Mouse (Mus musculus) olfactory bulb, adult 2 months (tissue): Measurements from ENCODE around the gene Tprn. TPM values are rescaled to one million over a fixed set of nuclear protein-coding genes. Genes with fewer than 3 reads are reported as not detected.
A peak's percentile ranks its signal among the peaks of the same experiment; 100 is the strongest.

Experiments
- H3K27ac ChIP-seq: fragments of 200-500 bp; 2 replicates; pipeline ENCODE4 v1.5.1; 2012; ENCODE audit warnings: low read depth, low read length; ENCODE audit not compliant: insufficient read depth
- H3K4me1 ChIP-seq: fragments of 200-500 bp; 2 replicates; pipeline ENCODE4 v1.6.1; 2012; ENCODE audit warnings: low read length; ENCODE audit not compliant: control insufficient read depth, insufficient read depth
- H3K4me3 ChIP-seq: fragments of 200-500 bp; 2 replicates; pipeline ENCODE4 v1.5.1; 2012; ENCODE audit warnings: mild to moderate bottlenecking, low read depth, low read length, moderate library complexity; ENCODE audit not compliant: insufficient read depth
- CTCF ChIP-seq: fragments of 200-500 bp; IDR thresholded peaks from 2 replicates; pipeline ENCODE4 v1.5.1; 2012; ENCODE audit warnings: low read depth, mild to moderate bottlenecking, low read length, moderate library complexity; ENCODE audit not compliant: insufficient read depth
- POLR2A ChIP-seq: fragments of 200-500 bp; IDR thresholded peaks from 2 replicates; pipeline ENCODE4 v1.6.1; 2012; ENCODE audit warnings: mild to moderate bottlenecking, low read depth, low read length, moderate library complexity; ENCODE audit not compliant: insufficient read depth
- WGBS: fragments of 180-500 bp; shearing (Covaris S2); methylation state at CpG from one replicate; pipeline ENCODE4 v1.1.7; 2018; 5-methylcytosine and 5-hydroxymethylcytosine counted together
- polyA plus RNA-seq: library from polyadenylated mRNA; stranded (reverse); fragments of >200 nt; gene quantifications from 2 replicates; pipeline ENCODE4 v1.2.4, GENCODE M21; 2012; ENCODE audit warnings: low replicate concordance; ENCODE audit not compliant: missing spikeins, insufficient read depth, insufficient read length

Gene Tprn
- polyA plus RNA-seq, 1 experiment: not detected

DNA sequence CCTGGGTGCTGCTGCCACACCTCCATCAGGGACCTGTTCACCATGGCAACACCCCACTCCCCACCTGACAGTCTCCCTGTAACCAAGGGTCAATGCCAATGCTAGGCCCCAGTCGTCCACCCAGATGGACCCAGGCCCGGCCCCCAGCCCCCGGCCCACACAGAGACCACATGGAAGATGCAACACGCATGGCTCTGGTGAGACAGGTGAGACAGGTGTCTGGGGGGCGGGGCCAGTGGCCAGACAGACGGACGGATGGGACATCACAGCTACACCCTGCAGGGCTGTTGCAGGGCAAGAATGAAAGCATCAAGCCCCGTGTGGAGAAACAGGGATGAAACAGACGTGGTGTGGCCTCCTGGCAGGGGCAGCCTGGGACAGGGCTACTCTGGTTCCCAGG is 31.3 kb downstream of the Tprn start:
- Histone ChIP-seq H3K27ac (no peak overlapping the region), H3K4me3 (no peak overlapping the region), H3K4me1 (peaks cover 75% of the 10 kb centered on the region)
- WGBS: 67% methylated on average over 9 of the region's 9 CpGs
- TF ChIP-seq CTCF (no peak), POLR2A (no peak)

DNA sequence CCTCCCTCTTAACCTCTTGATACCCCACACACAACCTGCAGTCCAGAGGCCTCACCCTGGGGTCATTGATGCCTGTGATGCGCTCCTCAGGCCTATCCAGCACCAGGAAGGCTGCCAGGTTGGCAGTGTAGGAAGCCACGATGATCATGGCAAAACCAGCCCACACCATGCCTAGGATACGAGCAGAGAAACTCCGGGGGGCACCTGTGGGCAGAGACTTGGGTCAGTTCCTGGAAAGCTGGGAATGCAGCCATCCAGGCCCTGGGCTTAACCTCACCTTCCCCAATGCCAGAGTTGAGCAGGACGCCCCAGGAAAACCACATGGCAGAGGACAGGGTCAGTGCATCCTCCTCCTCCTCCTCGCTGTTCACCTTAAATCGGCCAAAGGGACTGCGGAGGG is 34.7 kb downstream of the Tprn start:
- Histone ChIP-seq H3K4me1 (peaks cover 41% of the 10 kb centered on the region), H3K27ac (no peak overlapping the region), H3K4me3 (no peak overlapping the region)
- TF ChIP-seq CTCF: no peak
- 67% methylated on average over 8 of the region's 8 CpGs for WGBS

DNA sequence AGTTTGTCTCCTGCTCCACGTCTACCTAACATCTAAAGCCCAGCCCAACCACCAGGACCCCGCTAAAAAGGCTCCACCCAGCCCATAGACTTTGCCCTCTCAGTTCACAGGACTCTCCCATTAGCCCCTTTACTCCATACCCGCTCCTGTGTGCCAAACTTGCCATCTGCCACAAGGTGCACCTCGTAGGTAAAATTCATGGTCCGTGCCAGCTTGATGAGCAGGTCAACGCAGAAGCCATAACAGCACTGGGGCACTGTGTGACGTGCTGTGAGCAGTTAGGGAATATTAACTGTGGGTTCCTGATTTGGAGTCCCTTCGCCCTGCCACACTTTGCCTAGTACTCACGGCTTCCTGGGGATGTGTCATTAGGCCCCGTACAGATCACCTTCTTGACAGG is 35.6 kb downstream of the Tprn start:
- no peak overlapping the region for H3K27ac ChIP-seq
- WGBS: 79% methylated on average over 10 of the region's 10 CpGs
- H3K4me3 ChIP-seq: no peak overlapping the region
- H3K4me1 ChIP-seq: peaks cover 32% of the 10 kb centered on the region
- TF ChIP-seq POLR2A (no peak), CTCF (no peak)

DNA sequence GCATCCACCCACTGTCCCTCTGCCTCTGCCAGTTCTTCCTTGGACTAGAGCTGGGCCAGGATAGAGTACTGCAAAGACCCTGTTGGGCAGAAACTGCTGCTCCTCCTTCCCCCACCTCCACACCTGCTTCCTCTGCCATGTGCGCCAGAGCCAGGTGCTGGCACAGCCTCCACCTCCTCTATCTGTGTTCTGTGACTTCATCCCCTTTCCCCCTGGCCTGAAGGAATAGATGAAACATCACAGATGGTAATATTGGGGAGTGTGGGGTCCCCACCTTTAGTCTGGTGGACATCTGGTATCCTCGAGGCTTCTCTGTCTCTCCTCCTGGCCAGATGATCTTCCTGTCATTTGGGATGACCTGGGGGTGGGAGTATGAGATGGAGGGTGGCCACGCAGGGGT is 41.0 kb downstream of the Tprn start:
- Histone ChIP-seq H3K4me1 (peaks cover 9% of the 10 kb centered on the region), H3K4me3 (no peak overlapping the region), H3K27ac (no peak overlapping the region)
- WGBS: 74% methylated on average over 3 of the region's 3 CpGs
- TF ChIP-seq POLR2A (no peak), CTCF (no peak)

DNA sequence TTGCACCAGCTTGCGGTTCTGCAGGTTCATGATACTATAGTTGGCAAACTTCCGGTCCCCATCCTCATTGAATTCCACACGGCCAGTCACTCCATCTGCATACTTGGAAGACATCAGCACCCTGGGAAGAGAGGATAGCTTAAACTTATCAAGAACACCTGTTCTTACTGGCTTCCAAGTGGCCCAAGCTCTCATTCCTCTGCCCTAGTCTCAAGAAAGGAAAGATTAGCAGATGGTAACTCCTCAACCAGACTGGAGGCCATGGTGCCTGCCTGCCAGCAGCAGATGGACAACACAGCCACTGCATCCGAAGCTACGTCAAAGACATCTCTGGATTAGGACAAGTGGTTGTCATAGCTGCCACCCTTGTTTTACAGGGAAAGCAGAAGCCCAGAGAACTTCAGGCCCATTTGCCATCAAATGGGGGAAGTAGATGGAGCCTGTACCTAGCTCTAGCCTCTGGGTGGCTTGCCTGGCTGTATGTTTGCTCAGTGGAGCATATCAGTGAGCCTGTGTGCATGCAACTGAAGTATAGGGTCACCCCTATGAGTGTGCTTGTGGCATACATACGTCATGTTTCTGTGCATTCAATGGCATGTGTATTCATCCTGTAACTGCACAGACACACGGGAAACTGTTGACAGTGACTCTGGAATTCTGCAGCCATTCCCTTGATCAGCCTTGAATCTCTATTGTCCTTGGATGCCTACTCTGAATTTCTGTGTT is 41.7 kb downstream of the Tprn start:
- 66% methylated on average over 7 of the region's 7 CpGs for WGBS
- TF ChIP-seq CTCF (no peak), POLR2A (no peak)
- Histone ChIP-seq H3K27ac (no peak overlapping the region), H3K4me1 (peaks cover 9% of the 10 kb centered on the region), H3K4me3 (no peak overlapping the region)

DNA sequence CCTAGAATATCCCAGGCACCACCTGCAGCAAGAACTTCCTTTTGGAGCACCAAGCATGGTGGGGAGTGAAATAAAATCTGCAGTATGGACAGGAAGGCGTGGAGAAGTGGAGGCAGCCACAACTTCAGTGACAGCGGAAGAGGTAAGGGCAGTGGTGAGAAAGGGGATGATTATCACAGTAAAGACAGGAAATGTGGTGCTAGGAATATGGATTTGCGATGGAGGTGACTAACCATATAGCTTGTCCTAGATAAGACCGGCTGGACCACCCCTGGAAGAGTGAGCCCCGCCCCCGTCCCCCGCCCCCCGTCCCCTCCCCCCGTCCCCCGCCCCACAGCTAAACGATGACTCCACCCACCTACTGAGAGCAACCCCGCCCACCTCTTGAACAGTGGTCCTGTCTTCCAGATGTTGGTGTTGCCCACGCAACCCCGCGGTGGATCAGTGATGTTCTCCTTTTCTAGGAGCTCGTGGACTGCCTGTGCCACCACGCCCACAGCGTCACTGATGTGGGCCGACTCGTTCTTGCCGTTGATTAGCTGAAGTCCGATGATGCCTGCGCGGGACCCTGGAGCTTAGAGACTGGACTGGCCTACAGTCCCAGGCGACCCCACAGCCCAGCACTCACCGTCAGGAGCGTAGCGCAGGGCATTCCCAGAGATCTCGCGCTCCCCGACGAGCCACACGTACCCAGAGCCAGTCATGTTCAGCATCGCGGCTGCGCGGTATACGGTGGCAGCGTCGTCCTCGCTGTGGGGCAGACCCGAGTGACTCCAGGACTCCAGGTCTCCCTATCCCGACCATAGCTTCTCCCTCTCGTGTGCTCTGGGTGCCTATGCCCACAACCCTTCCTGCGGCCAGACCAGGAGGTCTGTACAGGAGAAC is 42.5 kb downstream of the Tprn start:
- Histone ChIP-seq H3K27ac (no peak overlapping the region), H3K4me3 (peak overlapping the region; percentile 19), H3K4me1 (peaks cover 9% of the 10 kb centered on the region)
- TF ChIP-seq POLR2A (no peak), CTCF (no peak)
- WGBS: 8% methylated on average over 45 of the region's 45 CpGs

DNA sequence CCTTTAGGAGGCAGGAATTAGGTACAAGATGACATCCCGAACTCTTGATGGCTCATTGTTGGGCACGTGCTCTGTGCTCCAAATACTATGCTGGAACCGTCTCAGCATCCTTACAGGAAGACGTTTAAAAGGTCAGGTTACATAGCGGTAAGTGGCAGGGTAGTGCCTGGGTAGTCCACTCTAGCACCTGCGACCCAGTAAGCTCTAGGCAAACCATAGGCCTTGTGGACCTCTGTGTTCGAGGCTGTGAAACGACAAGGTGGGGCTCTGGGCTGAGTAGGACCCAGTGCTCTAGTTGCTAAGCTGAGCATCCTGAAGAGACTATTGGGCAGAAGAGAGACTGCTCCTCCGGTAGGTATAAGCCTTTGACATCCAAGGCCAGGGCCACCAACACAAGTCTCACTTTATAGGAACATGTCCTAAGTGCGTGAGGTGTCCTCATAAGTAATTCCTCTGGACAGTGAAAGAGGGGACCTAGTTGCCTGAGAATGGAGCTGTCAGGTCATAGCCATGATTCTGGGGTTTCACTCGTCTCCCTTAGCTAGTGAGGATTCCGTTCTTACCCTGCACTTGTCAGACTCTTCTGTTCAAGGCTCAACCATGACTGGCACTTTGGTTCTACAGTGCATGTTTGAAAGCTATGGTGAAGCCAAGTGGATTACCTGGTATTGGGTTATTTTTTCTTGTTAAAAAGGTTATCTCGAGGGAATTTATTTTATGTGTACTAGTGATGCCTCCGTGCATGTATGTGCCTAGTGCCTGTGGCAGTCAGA is 43.4 kb downstream of the Tprn start:
- Histone ChIP-seq H3K4me1 (peaks cover 13% of the 10 kb centered on the region), H3K27ac (no peak overlapping the region), H3K4me3 (no peak overlapping the region)
- WGBS: 46% methylated on average over 14 of the region's 14 CpGs
- TF ChIP-seq POLR2A (no peak), CTCF (no peak)

DNA sequence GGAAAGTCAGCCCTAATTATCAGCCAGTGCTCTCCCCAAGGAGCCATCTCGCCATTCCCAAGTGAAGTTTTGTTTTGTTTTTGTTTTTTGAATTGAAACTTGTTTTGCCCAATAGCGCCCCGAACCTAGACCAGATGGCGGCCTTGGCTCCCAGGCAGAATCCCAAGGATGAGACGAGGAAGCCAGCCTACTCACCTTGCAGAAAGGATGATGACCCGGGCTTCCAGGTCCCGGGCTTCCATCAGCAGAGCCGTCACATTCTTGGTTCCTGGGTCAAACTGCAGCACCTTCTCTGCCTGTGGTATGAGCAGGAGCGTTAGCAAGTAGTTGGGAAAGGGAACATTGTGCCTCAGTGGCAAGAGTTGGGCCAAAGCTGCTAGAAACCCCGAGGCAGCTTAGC is 47.8 kb downstream of the Tprn start:
- peaks cover 36% of the 10 kb centered on the region for H3K4me1 ChIP-seq
- TF ChIP-seq POLR2A (no peak), CTCF (no peak)
- no peak overlapping the region for H3K4me3 ChIP-seq
- H3K27ac ChIP-seq: no peak overlapping the region
- WGBS: 55% methylated on average over 10 of the region's 10 CpGs

DNA sequence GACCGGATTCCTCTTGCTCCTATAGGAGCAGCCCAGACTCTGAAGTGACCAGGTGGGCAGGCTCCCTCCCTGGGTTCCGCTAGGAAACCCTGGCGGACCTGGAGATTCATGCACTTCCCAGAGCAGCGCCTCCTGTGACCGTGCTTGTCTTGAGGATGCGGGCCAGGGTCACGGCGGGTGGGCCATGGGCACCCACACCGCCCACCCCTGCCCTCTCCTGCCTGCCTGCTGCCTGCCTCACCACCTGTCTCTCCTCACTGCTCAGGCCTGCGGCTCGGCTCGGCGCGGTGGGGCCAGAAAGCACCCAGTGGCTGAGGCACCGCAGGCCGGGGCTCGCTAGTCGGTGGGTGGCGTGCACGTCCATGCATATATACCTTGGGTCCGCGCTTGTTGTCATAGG is 48.6 kb downstream of the Tprn start:
- peaks cover 31% of the 10 kb centered on the region for H3K4me1 ChIP-seq
- 18% methylated on average over 22 of the region's 22 CpGs for WGBS
- TF ChIP-seq POLR2A (no peak), CTCF (no peak)
- H3K4me3 ChIP-seq: no peak overlapping the region
- H3K27ac ChIP-seq: no peak overlapping the region

DNA sequence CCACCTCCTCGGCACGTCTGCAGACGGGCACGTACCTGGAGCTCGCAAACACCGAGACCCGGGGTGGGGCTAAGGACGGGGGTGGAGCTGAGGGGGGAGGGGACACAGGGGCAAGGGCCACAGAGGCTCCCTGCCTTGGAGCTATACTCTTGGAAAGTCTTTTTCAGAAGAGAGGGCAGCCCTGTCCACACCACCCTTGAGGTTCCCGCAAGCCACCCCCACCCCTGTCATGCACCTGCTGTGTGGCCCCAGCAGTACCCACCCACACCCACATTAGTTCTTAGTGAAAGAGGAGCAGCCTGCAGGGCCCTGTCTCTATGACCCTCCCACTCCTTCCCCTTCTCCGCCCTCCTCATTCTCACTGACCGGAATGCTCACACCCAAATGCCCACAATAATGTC is 49.1 kb downstream of the Tprn start:
- H3K4me3 ChIP-seq: no peak overlapping the region
- H3K27ac ChIP-seq: no peak overlapping the region
- peaks cover 31% of the 10 kb centered on the region for H3K4me1 ChIP-seq
- WGBS: 11% methylated on average over 11 of the region's 11 CpGs
- TF ChIP-seq CTCF: no peak
- TF ChIP-seq POLR2A: no peak
